Mouse (Mus musculus): ENCODE results near the gene 5730596B20Rik.

DNA sequence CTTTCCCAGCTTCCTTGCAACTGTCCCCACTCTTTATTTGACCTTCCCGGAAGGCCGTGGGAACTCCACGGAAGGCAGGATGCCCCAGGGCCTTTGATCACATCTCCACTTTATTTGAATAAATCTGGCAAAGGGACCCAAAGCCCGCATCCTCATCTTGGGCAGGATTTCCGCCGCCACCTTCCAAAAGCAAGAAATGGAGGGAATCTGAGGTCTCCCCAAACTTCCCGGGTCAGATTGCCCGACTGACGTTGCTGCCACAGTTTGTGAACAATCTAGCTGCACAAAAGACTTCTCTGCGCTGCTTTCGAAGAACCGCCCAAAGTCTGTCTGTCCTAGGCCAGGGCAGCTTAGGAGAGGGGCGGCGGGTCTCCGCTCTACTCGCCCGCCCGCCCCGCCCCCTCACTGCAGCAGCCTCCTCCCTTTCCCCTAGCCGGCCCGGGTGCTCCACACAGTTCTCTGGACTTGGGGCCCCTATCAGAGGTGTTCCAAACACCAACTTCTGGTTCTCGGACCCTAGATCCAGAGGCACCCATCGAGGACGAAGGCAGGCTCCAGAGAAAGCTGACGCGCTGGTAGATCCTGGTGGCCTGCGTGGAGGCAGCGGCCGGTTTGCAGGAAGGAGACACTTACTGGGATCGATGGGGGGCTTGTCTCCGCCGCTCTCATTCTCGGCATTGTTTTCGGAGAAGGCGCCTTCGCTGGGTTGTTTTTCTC lies 47.8 kb downstream of the 5730596B20Rik start:
- TF ChIP-seq CTCF (IDR thresholded peaks at IDR 0.05; ENCODE audit: borderline replicate concordance, insufficient read depth, low read length) (no peak), POLR2A (IDR thresholded peaks at IDR 0.05; ENCODE audit: low read depth, low read length) (no peak)
